Mouse (Mus musculus): ENCODE results near the gene Dlg1. TPM values are rescaled to one million over a fixed set of nuclear protein-coding genes. Genes with fewer than 3 reads are reported as not detected.

Gene Dlg1
- polyA plus RNA-seq, 1 experiment from 2014 or later, result 33.9 TPM

DNA sequence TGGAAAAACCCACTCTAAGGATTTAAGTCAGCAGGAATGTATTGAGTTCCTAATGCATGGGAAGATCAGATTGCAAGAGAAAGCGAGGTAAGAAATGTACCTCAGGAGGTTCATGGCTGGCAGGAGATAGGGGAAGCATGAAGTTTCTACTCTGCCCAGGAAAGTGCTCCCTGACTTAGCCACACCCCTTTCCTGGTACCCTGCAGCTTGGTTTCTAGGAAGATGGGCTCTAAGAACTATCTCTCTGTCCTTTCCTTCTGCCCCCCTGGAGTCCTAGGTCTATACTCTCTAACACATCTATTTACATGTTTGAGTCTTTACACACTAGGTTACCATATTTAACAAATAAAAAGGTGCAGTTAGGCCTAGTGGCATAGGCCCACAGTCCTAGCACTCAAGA is 38.5 kb upstream of the Dlg1 start:
- Histone ChIP-seq H3K27ac (replicated peaks; ENCODE audit: low read depth, low read length) (no peak overlapping the region), H3K36me3 (ENCODE audit: control insufficient read depth, insufficient read depth, low read length) (no peaks in the 10 kb centered on the region), H3K4me3 (ENCODE audit: low read depth, low read length) (no peak overlapping the region), H3K9me3 (ENCODE audit: control insufficient read depth, low read length) (no peaks in the 10 kb centered on the region), H3K4me2 (ENCODE audit: low read depth, low read length) (no peak overlapping the region), H3K9ac (ENCODE audit: low read depth, low read length) (no peak overlapping the region), H3K27me3 (replicated peaks; ENCODE audit: control insufficient read depth, insufficient read depth, low read length) (no peaks in the 10 kb centered on the region), H3K4me1 (ENCODE audit: control insufficient read depth, insufficient read depth, low read length) (no peaks in the 10 kb centered on the region; the same call in 1 of the 2 replicates)
- WGBS, result 61% methylated on average over 1 of the region's 1 CpGs
- DNase-seq (ENCODE audit: low spot score) (no peak), ATAC-seq (ENCODE audit: low read depth) (no peak)

DNA sequence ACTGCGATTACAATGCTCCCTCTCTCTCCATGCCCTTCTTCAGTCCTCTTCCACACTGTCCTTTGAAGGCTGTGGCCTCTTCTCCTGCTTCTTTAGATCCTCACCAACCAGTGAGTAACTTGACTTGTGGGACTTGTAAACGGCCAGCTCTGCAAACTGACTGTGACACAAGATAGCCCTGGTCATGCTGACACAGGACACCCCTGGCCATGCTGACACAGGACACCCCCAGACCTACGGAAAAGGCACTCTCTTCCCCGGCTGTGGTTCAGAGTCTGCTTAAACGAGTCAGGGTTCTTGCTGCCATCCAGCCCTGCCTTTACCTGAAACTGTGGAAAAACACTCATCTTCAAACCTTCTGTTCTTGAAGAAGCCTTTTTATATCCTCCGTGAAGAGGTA is 36.9 kb upstream of the Dlg1 start:
- Histone ChIP-seq H3K4me2 (ENCODE audit: low read depth, low read length) (no peak overlapping the region), H3K4me1 (ENCODE audit: control insufficient read depth, insufficient read depth, low read length) (no peaks in the 10 kb centered on the region; the same call in 1 of the 2 replicates), H3K9me3 (ENCODE audit: control insufficient read depth, low read length) (no peaks in the 10 kb centered on the region), H3K9ac (ENCODE audit: low read depth, low read length) (no peak overlapping the region), H3K27me3 (replicated peaks; ENCODE audit: control insufficient read depth, insufficient read depth, low read length) (no peaks in the 10 kb centered on the region), H3K4me3 (ENCODE audit: low read depth, low read length) (no peak overlapping the region), H3K36me3 (ENCODE audit: control insufficient read depth, insufficient read depth, low read length) (no peaks in the 10 kb centered on the region), H3K27ac (replicated peaks; ENCODE audit: low read depth, low read length) (no peak overlapping the region)
- DNase-seq (ENCODE audit: low spot score) (no peak), ATAC-seq (ENCODE audit: low read depth) (no peak)
- WGBS, result 76% methylated on average over 6 of the region's 6 CpGs

DNA sequence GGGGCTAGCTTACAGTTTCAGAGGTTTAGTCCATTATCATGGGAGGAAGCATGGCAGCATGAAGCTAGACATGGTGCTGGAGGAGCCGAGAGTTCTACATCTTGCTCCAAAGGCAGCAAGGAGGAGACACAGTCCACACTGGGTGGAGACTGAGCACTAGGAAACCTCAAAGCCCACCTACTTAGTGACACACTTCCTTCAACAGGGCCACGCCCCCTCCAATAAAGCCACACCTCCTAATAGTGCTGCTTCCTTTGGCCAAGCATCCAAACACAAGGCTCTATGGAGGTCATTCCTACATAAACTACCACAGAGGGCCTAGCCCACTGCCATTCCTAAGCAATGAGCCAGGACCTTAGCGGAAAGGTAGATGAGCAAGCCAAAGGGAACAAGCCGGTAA is 32.9 kb upstream of the Dlg1 start:
- no peak for ATAC-seq (ENCODE audit: low read depth)
- no peak for DNase-seq (ENCODE audit: low spot score)
- Histone ChIP-seq H3K27ac (replicated peaks; ENCODE audit: low read depth, low read length) (no peak overlapping the region), H3K4me2 (ENCODE audit: low read depth, low read length) (no peak overlapping the region), H3K9me3 (ENCODE audit: control insufficient read depth, low read length) (no peaks in the 10 kb centered on the region), H3K4me3 (ENCODE audit: low read depth, low read length) (no peak overlapping the region), H3K36me3 (ENCODE audit: control insufficient read depth, insufficient read depth, low read length) (no peaks in the 10 kb centered on the region), H3K4me1 (ENCODE audit: control insufficient read depth, insufficient read depth, low read length) (peaks cover 3% of the 10 kb centered on the region; the same call in 1 of the 2 replicates), H3K9ac (ENCODE audit: low read depth, low read length) (no peak overlapping the region), H3K27me3 (replicated peaks; ENCODE audit: control insufficient read depth, insufficient read depth, low read length) (no peaks in the 10 kb centered on the region)
- WGBS, result 99% methylated on average over 4 of the region's 4 CpGs

DNA sequence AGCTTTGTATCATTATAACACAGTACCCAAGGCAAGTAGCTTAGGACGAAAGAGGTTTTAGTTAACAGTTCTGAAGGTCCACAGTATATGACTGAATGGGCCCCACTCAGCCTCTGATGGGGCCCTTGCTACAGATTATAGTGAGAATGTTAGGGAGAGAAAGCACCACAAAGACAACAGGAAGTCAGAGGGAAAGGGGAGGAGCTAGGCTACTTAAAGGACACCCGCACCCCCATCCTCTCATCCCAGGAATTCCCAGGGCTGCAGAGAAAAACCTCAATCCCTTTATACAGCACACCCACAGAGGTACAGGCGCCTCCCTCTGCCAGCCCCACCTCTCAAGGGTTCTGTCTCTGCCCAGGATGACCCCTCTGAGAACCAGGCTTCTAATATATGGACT is 32.2 kb upstream of the Dlg1 start:
- no peak overlapping the region for H3K27ac ChIP-seq (replicated peaks; ENCODE audit: low read depth, low read length)
- no peaks in the 10 kb centered on the region for H3K27me3 ChIP-seq (replicated peaks; ENCODE audit: control insufficient read depth, insufficient read depth, low read length)
- no peaks in the 10 kb centered on the region for H3K36me3 ChIP-seq (ENCODE audit: control insufficient read depth, insufficient read depth, low read length)
- no peak for ATAC-seq (ENCODE audit: low read depth)
- peaks cover 3% of the 10 kb centered on the region; the same call in 1 of the 2 replicates for H3K4me1 ChIP-seq (ENCODE audit: control insufficient read depth, insufficient read depth, low read length)
- no peak for DNase-seq (ENCODE audit: low spot score)
- WGBS, result 73% methylated on average over 3 of the region's 3 CpGs
- H3K4me2 ChIP-seq (ENCODE audit: low read depth, low read length), result no peak overlapping the region
- H3K4me3 ChIP-seq (ENCODE audit: low read depth, low read length), result no peak overlapping the region
- no peaks in the 10 kb centered on the region for H3K9me3 ChIP-seq (ENCODE audit: control insufficient read depth, low read length)
- H3K9ac ChIP-seq (ENCODE audit: low read depth, low read length), result no peak overlapping the region

DNA sequence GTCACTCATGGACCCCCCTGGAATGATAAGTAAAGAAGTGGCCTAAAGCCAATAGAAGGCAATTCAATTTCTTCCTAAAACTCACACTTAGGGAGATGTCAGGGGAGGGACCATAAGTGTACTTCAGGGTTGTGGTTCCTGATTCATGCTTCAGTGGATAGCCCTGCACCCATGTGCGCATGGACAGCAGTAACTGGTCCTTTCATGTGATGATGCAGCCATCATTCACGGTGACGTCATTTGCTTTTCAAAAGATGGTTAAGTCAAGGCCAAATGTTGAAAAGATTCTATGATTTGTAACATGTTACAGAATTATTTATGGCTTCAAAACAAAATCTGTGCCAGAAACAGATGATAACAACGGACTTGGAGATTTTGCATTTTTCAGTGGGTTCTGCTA is 28.9 kb upstream of the Dlg1 start:
- no peak for ATAC-seq (ENCODE audit: low read depth)
- Histone ChIP-seq H3K9me3 (ENCODE audit: control insufficient read depth, low read length) (no peaks in the 10 kb centered on the region), H3K4me3 (ENCODE audit: low read depth, low read length) (no peak overlapping the region), H3K27ac (replicated peaks; ENCODE audit: low read depth, low read length) (no peak overlapping the region), H3K36me3 (ENCODE audit: control insufficient read depth, insufficient read depth, low read length) (no peaks in the 10 kb centered on the region), H3K27me3 (replicated peaks; ENCODE audit: control insufficient read depth, insufficient read depth, low read length) (no peaks in the 10 kb centered on the region), H3K4me2 (ENCODE audit: low read depth, low read length) (no peak overlapping the region), H3K9ac (ENCODE audit: low read depth, low read length) (no peak overlapping the region), H3K4me1 (ENCODE audit: control insufficient read depth, insufficient read depth, low read length) (peaks cover 10% of the 10 kb centered on the region; the same call in 1 of the 2 replicates)
- WGBS, result 93% methylated on average over 4 of the region's 4 CpGs
- DNase-seq (ENCODE audit: low spot score), result no peak

DNA sequence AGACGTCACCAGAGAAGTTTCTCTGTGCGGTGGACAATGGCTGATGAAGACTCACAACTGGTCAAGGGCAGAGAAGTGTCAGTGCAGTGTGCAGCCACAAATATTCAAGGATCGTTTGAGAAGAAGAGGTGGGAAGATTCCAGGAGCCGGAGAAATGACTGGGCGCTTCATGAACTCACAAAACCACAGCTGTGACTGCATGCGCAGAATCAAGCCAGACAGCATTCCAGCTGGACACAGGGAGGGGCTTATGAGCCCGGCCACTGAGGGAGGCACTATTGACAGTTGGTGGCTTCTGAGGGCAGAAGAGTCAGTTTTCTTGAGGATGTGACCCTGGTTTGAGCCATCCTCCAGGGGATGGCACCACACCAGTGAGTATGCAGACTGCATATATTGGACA is 24.9 kb upstream of the Dlg1 start:
- peak overlapping the region; percentile 19; the same call in 1 of the 2 replicates for H3K9ac ChIP-seq (ENCODE audit: low read depth, low read length)
- H3K27ac ChIP-seq (replicated peaks; ENCODE audit: low read depth, low read length), result no peak overlapping the region
- no peaks in the 10 kb centered on the region for H3K36me3 ChIP-seq (ENCODE audit: control insufficient read depth, insufficient read depth, low read length)
- H3K4me1 ChIP-seq (ENCODE audit: control insufficient read depth, insufficient read depth, low read length), result peaks cover 14% of the 10 kb centered on the region
- 41% methylated on average over 7 of the region's 7 CpGs for WGBS
- no peaks in the 10 kb centered on the region for H3K27me3 ChIP-seq (replicated peaks; ENCODE audit: control insufficient read depth, insufficient read depth, low read length)
- 0 out of 2 replicates have a peak overlapping the region, but pooled peaks have one; percentile 4 for H3K4me2 ChIP-seq (ENCODE audit: low read depth, low read length)
- ATAC-seq (ENCODE audit: low read depth) (no peak), DNase-seq (ENCODE audit: low spot score) (peak; percentile 67)
- H3K9me3 ChIP-seq (ENCODE audit: control insufficient read depth, low read length), result no peaks in the 10 kb centered on the region
- H3K4me3 ChIP-seq (ENCODE audit: low read depth, low read length), result no peak overlapping the region

DNA sequence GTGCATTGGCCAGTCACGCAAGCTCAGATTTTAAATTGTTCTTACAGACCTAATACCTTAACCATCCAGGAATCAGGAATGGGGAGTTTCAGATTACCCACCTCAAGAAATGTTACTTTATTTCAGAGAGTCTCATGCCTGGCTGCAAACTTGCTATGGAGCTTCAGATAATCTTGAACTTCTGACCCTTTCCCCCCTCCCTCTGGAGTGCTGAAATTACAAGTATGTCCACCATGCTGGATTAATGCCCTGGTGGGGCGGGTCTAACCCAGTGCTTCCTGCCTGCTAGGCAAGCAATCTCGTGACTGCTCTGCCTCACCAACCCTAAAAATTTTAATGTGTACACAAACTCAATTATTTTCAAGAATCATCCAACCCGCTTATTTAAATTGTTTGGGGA is 23.3 kb upstream of the Dlg1 start:
- Histone ChIP-seq H3K27me3 (replicated peaks; ENCODE audit: control insufficient read depth, insufficient read depth, low read length) (no peaks in the 10 kb centered on the region), H3K27ac (replicated peaks; ENCODE audit: low read depth, low read length) (no peak overlapping the region), H3K36me3 (ENCODE audit: control insufficient read depth, insufficient read depth, low read length) (no peaks in the 10 kb centered on the region), H3K9ac (ENCODE audit: low read depth, low read length) (no peak overlapping the region), H3K9me3 (ENCODE audit: control insufficient read depth, low read length) (no peaks in the 10 kb centered on the region), H3K4me1 (ENCODE audit: control insufficient read depth, insufficient read depth, low read length) (peaks cover 14% of the 10 kb centered on the region), H3K4me3 (ENCODE audit: low read depth, low read length) (no peak overlapping the region), H3K4me2 (ENCODE audit: low read depth, low read length) (no peak overlapping the region)
- DNase-seq (ENCODE audit: low spot score) (peak; percentile 82), ATAC-seq (ENCODE audit: low read depth) (no peak)
- WGBS, result 53% methylated on average over 4 of the region's 4 CpGs

DNA sequence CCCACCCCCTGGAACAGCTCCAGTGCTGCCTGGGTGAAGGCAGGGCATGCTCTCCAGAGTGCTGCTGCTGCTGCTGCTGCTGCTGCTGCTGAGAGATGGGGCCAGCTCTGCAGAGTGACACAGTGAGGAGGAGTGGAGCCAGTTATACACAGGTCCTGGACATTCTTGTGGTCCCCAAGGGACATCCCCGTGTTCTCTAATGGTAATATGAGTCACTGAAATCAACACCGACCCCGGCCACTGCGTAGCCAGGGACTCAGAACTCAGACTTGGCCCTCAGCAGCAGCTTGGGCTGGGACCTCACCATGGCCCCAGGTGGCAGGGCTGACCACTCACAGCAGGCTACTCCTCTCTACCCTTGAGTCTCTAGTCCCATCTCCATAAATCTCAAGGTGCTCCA is 21.5 kb upstream of the Dlg1 start:
- Histone ChIP-seq H3K4me1 (ENCODE audit: control insufficient read depth, insufficient read depth, low read length) (peaks cover 14% of the 10 kb centered on the region), H3K27me3 (replicated peaks; ENCODE audit: control insufficient read depth, insufficient read depth, low read length) (no peaks in the 10 kb centered on the region), H3K36me3 (ENCODE audit: control insufficient read depth, insufficient read depth, low read length) (no peaks in the 10 kb centered on the region), H3K4me3 (ENCODE audit: low read depth, low read length) (no peak overlapping the region), H3K9ac (ENCODE audit: low read depth, low read length) (no peak overlapping the region), H3K27ac (replicated peaks; ENCODE audit: low read depth, low read length) (no peak overlapping the region), H3K9me3 (ENCODE audit: control insufficient read depth, low read length) (no peaks in the 10 kb centered on the region), H3K4me2 (ENCODE audit: low read depth, low read length) (no peak overlapping the region)
- ATAC-seq (ENCODE audit: low read depth) (peak; percentile 44; the same call in 1 of the 2 replicates), DNase-seq (ENCODE audit: low spot score) (no peak)
- WGBS, result 33% methylated on average over 4 of the region's 4 CpGs

DNA sequence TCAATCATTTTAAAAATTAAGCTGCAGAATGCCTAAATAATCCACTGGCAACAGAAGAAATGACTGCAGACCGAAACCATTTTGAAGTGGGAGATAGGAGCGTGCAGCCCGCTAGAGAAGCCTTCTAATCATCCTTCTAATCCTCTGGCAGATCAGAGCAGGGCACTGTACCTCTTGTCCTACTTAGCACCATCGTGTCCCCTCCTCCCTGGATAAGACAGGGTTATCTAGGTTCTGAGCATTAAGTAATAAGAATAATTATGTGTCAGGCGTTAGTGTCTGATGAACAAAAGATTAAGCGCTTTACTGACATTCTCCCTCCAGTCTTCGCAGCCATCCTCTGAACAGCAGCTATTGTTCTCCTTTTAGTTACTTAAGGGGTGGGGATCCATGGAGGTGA is 16.0 kb upstream of the Dlg1 start:
- DNase-seq (ENCODE audit: low spot score), result no peak
- no peaks in the 10 kb centered on the region for H3K4me1 ChIP-seq (ENCODE audit: control insufficient read depth, insufficient read depth, low read length)
- H3K9me3 ChIP-seq (ENCODE audit: control insufficient read depth, low read length), result no peaks in the 10 kb centered on the region
- H3K4me3 ChIP-seq (ENCODE audit: low read depth, low read length), result no peak overlapping the region
- no peak overlapping the region for H3K9ac ChIP-seq (ENCODE audit: low read depth, low read length)
- WGBS, result 73% methylated on average over 7 of the region's 7 CpGs
- H3K27me3 ChIP-seq (replicated peaks; ENCODE audit: control insufficient read depth, insufficient read depth, low read length), result no peaks in the 10 kb centered on the region
- H3K36me3 ChIP-seq (ENCODE audit: control insufficient read depth, insufficient read depth, low read length), result no peaks in the 10 kb centered on the region
- H3K4me2 ChIP-seq (ENCODE audit: low read depth, low read length), result no peak overlapping the region
- no peak for ATAC-seq (ENCODE audit: low read depth)
- no peak overlapping the region for H3K27ac ChIP-seq (replicated peaks; ENCODE audit: low read depth, low read length)

Measured in embryonic facial prominence, embryonic 14.5 days (tissue).